Mouse (Mus musculus) heart, embryonic 15.5 days (tissue): ENCODE data around the gene Mvd. TPM values are rescaled to one million over a fixed set of nuclear protein-coding genes. Genes with fewer than 3 reads are reported as not detected.

Source experiments
- ATAC-seq: fragments of 200-750 bp; cut with Nextera tagmentation; replicated peaks from 2 replicates; pipeline ENCODE4 v1.8.0; 2017; ENCODE audit warnings: low read depth, moderate TSS enrichment; ENCODE audit not compliant: insufficient number of reproducible peaks, insufficient read depth, low FRiP score
- H3K27ac ChIP-seq: fragments of 300-500 bp; sonication (generic); 2 replicates; pipeline ENCODE4 v1.5.1; 2015; ENCODE audit warnings: mild to moderate bottlenecking, inconsistent platforms
- H3K27me3 ChIP-seq: fragments of 300-500 bp; sonication (generic); 2 replicates; pipeline ENCODE4 v1.6.1; 2015; ENCODE audit warnings: inconsistent platforms
- H3K36me3 ChIP-seq: fragments of 300-500 bp; sonication (generic); 2 replicates; pipeline ENCODE4 v1.6.1; 2015; ENCODE audit warnings: mild to moderate bottlenecking, inconsistent platforms
- H3K4me1 ChIP-seq: fragments of 300-500 bp; sonication (generic); replicated peaks from 2 replicates; pipeline ENCODE4 v1.6.1; 2015; ENCODE audit warnings: inconsistent platforms
- H3K4me2 ChIP-seq: fragments of 300-500 bp; sonication (generic); 2 replicates; pipeline ENCODE4 v1.6.1; 2015; ENCODE audit warnings: inconsistent platforms, mild to moderate bottlenecking, moderate library complexity
- H3K4me3 ChIP-seq: fragments of 300-500 bp; sonication (generic); 2 replicates; pipeline ENCODE4 v1.5.1; 2015; ENCODE audit warnings: mild to moderate bottlenecking, inconsistent platforms
- H3K9ac ChIP-seq: fragments of 300-500 bp; sonication (generic); 2 replicates; pipeline ENCODE4 v1.6.1; 2015; ENCODE audit warnings: mild to moderate bottlenecking, inconsistent platforms
- H3K9me3 ChIP-seq: fragments of 300-500 bp; sonication (generic); replicated peaks from 2 replicates; pipeline ENCODE4 v1.6.1; 2016; ENCODE audit warnings: inconsistent platforms
- WGBS: fragments of 180-500 bp; shearing (Covaris S2); methylation state at CpG from one replicate; pipeline ENCODE4 v1.1.7; 2015; ENCODE audit warnings: mixed read lengths; 5-methylcytosine and 5-hydroxymethylcytosine counted together
- microRNA-seq: library from miRNA; unstranded; fragments of <30 nt; microRNA quantifications from one replicate; pipeline ENCODE4, GENCODE M21; 2016
- polyA plus RNA-seq: library from polyadenylated mRNA; unstranded; fragments of >200 nt; fragmentation: Nextera tagmentation; extraction: Ambion mirVana; gene quantifications from 2 replicates; pipeline ENCODE4 v1.2.1, GENCODE M21; 2015

The Mvd gene
- polyA plus RNA-seq, 1 experiment from 2014 or later = 13.3 TPM

DNA sequence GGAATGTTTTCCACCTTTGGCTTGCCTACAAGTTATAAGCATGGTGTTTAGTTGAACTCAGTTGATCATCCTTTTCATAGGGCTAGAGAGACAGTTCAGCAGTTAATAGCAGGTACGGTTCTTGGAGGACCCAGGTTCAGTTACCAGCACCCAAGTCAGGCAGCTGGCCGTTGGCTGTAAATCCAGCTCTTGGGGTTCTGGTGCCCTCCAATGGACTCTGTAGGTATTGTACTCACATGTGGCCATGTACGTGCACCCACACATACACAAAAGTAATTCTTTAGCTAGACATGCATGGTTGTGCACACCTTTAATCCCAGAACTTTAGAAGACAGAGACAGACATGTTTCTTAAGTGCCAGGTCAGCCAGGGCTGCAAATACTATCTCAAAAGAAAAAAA is 53.9 kb downstream of the Mvd start:
- Histone ChIP-seq H3K27ac (no peak overlapping the region), H3K27me3 (no peaks in the 10 kb centered on the region), H3K4me2 (no peak overlapping the region), H3K9me3 (no peaks in the 10 kb centered on the region), H3K36me3 (peaks cover 73% of the 10 kb centered on the region), H3K4me1 (no peaks in the 10 kb centered on the region), H3K9ac (no peak overlapping the region), H3K4me3 (no peak overlapping the region)
- 89% methylated on average over 3 of the region's 3 CpGs for WGBS
- ATAC-seq = no peak

Small RNAs within 50 kb of the gene (microRNA-seq; reads per million reads assigned to microRNA genes)
- gene Gm24366 = not detected

Other genes with a start within 250 kb of the Mvd start
- gene Zfpm1, start 161.3 kb downstream of the Mvd start, polyA plus RNA-seq = 3.8 and 3.9 TPM in 2 replicates
- gene Trhr2, start 82.7 kb downstream of the Mvd start, polyA plus RNA-seq = not detected in 2 replicates
- gene Zc3h18, start 66.8 kb downstream of the Mvd start, polyA plus RNA-seq = 26.1 and 31.0 TPM in 2 replicates
- 0.34 TPM in 1 of 2 replicates, not detected in the other for gene Il17c, start 21.4 kb downstream of the Mvd start, polyA plus RNA-seq
- gene Cyba, start 10.5 kb downstream of the Mvd start, polyA plus RNA-seq = 176 and 197 TPM in 2 replicates
- gene Snai3, start 17.3 kb upstream of the Mvd start, polyA plus RNA-seq = 2.0 and 2.5 TPM in 2 replicates
- 37.0 and 44.4 TPM in 2 replicates for gene Rnf166, start 32.6 kb upstream of the Mvd start, polyA plus RNA-seq
- gene Ctu2, start 32.7 kb upstream of the Mvd start, polyA plus RNA-seq = 23.0 and 25.6 TPM in 2 replicates
- 11.5 and 13.9 TPM in 2 replicates for gene Piezo1, start 107.9 kb upstream of the Mvd start, polyA plus RNA-seq
- gene Cdt1, start 124.6 kb upstream of the Mvd start, polyA plus RNA-seq = 24.5 and 28.4 TPM in 2 replicates
- gene Aprt, start 133.5 kb upstream of the Mvd start, polyA plus RNA-seq = 163 and 208 TPM in 2 replicates
- gene Galns, start 168.0 kb upstream of the Mvd start, polyA plus RNA-seq = 8.0 and 12.2 TPM in 2 replicates
- 47.1 and 56.2 TPM in 2 replicates for gene Trappc2l, start 168.2 kb upstream of the Mvd start, polyA plus RNA-seq
- gene Pabpn1l, start 179.3 kb upstream of the Mvd start, polyA plus RNA-seq = not detected in 2 replicates